Mouse (Mus musculus): Measurements from ENCODE around the gene Odf2. TPM values are rescaled to one million over a fixed set of nuclear protein-coding genes. Genes with fewer than 3 reads are reported as not detected.

Gene Odf2
- total and polyA plus RNA-seq, 3 experiments = 35.4 to 54.6 (median 48.6) TPM

- no peaks in the 10 kb centered on the region for H3K79me2 ChIP-seq (replicated peaks; ENCODE audit: control insufficient read depth, extremely low read depth, insufficient read depth, poor library complexity, severe bottlenecking)
- H3K36me3 ChIP-seq (replicated peaks in 1 of 2; ENCODE audit: control insufficient read depth in 1 of 2, insufficient read depth in 1 of 2, low read length in 1 of 2) = peaks cover 43 to 74% of the 10 kb centered on the region in 2 experiments
- DNase-seq (ENCODE audit: extremely low read depth) = no peak
- H3K4me3 ChIP-seq (replicated peaks in 1 of 3; ENCODE audit: low read depth in 2 of 3, low read length in 2 of 3, poor library complexity in 1 of 3) = no peak overlapping the region
- H3K27me3 ChIP-seq (replicated peaks) = no peaks in the 10 kb centered on the region
- 0 out of 4 replicates have a peak, but pooled peaks cover 3% of the 10 kb centered on the region in 2 experiments for H3K4me1 ChIP-seq (ENCODE audit: control insufficient read depth in 1 of 2, insufficient read depth in 2 of 2)
- in situ Hi-C loops (cut with MboI; ENCODE audit: low pct_ligation_motif_present, low pct_unique_long_range_greater_than_20kb, low sequenced_read_pairs) (no loop called here), dilution Hi-C loops (cut with MboI; ENCODE audit: extremely low pct_ligation_motif_present, extremely low pct_unique_long_range_greater_than_20kb, low sequenced_read_pairs) (no loop called here)
- no peak overlapping the region for H3K9ac ChIP-seq (ENCODE audit: insufficient read depth, low read depth)
- no peak overlapping the region for H3K27ac ChIP-seq (ENCODE audit: insufficient read depth, low read depth)
- no peak overlapping the region for H3K4me2 ChIP-seq (ENCODE audit: insufficient read depth, low read depth, poor library complexity, severe bottlenecking)
- TF ChIP-seq MAZ (IDR thresholded peaks at IDR 0.05; ENCODE audit: low read depth, low read length) = no peak
- no peaks in the 10 kb centered on the region for H3K9me3 ChIP-seq (replicated peaks; ENCODE audit: low read length)
Measured at GRCm38 (mm10) chr2:29846061-29846853, 42.8 kb upstream of the Odf2 start.

- H3K4me1 ChIP-seq (ENCODE audit: control insufficient read depth in 1 of 2, insufficient read depth in 2 of 2) = peaks cover 3% of the 10 kb centered on the region in 2 experiments; a peak in 1 of 4 replicates
- in situ Hi-C loops (cut with MboI; ENCODE audit: low pct_ligation_motif_present, low pct_unique_long_range_greater_than_20kb, low sequenced_read_pairs) = no loop called here
- dilution Hi-C loops (cut with MboI; ENCODE audit: extremely low pct_ligation_motif_present, extremely low pct_unique_long_range_greater_than_20kb, low sequenced_read_pairs) = no loop called here
Measured at GRCm38 (mm10) chr2:29846911-29847310, 42.1 kb upstream of the Odf2 start.

GRCm38 (mm10) chr2:29849041-29849440 is 40.0 kb upstream of the Odf2 start:
- H3K4me2 ChIP-seq (ENCODE audit: insufficient read depth, low read depth, poor library complexity, severe bottlenecking) = no peak overlapping the region
- no peak for DNase-seq (ENCODE audit: extremely low read depth)
- H3K4me3 ChIP-seq (replicated peaks in 1 of 3; ENCODE audit: low read depth in 2 of 3, low read length in 2 of 3, poor library complexity in 1 of 3) = no peak overlapping the region
- no peak overlapping the region for H3K9ac ChIP-seq (ENCODE audit: insufficient read depth, low read depth)
- dilution Hi-C loops (cut with MboI; ENCODE audit: extremely low pct_ligation_motif_present, extremely low pct_unique_long_range_greater_than_20kb, low sequenced_read_pairs) = no loop called here
- in situ Hi-C loops (cut with MboI; ENCODE audit: low pct_ligation_motif_present, low pct_unique_long_range_greater_than_20kb, low sequenced_read_pairs) = no loop called here
- H3K9me3 ChIP-seq (replicated peaks; ENCODE audit: low read length) = no peaks in the 10 kb centered on the region
- no peak overlapping the region for H3K27ac ChIP-seq (ENCODE audit: insufficient read depth, low read depth)
- TF ChIP-seq USF2 (conservative IDR thresholded peaks at IDR 0.05; ENCODE audit: low read depth, low read length) = no peak
- no peak for TF ChIP-seq POLR2AphosphoS2 (IDR thresholded peaks at IDR 0.05; ENCODE audit: low read depth, low read length)
- no peak for TF ChIP-seq RAD21 (IDR thresholded peaks at IDR 0.05; ENCODE audit: low read depth, low read length)
- no peak for TF ChIP-seq BHLHE40 (IDR thresholded peaks at IDR 0.05; ENCODE audit: low read depth, low read length)
- TF ChIP-seq MAFK (IDR thresholded peaks at IDR 0.05; ENCODE audit: insufficient replicate concordance, low read length) = no peak
- no peak for TF ChIP-seq POLR2A (IDR thresholded peaks at IDR 0.05; ENCODE audit: low read depth, low read length)
- TF ChIP-seq TCF12 (IDR thresholded peaks at IDR 0.05; ENCODE audit: low read depth, low read length) = no peak
- no peaks in the 10 kb centered on the region for H3K27me3 ChIP-seq (replicated peaks)
- H3K4me1 ChIP-seq (ENCODE audit: control insufficient read depth in 1 of 2, insufficient read depth in 2 of 2) = peaks cover 3% of the 10 kb centered on the region in 2 experiments; a peak in 1 of 4 replicates
- H3K36me3 ChIP-seq (replicated peaks in 1 of 2; ENCODE audit: control insufficient read depth in 1 of 2, insufficient read depth in 1 of 2, low read length in 1 of 2) = peaks cover 19 to 46% of the 10 kb centered on the region in 2 experiments
- H3K79me2 ChIP-seq (replicated peaks; ENCODE audit: control insufficient read depth, extremely low read depth, insufficient read depth, poor library complexity, severe bottlenecking) = no peaks in the 10 kb centered on the region

More at GRCm38 (mm10) chr2:29846911-29847310, 42.1 kb upstream of the Odf2 start:
- no peak for TF ChIP-seq RAD21 (IDR thresholded peaks at IDR 0.05; ENCODE audit: low read depth, low read length)
- no peak for TF ChIP-seq ZC3H11A (IDR thresholded peaks at IDR 0.05; ENCODE audit: low read depth, low read length)
- TF ChIP-seq MEF2A (IDR thresholded peaks at IDR 0.05; ENCODE audit: borderline replicate concordance, low read depth, low read length) = no peak
- no peak for TF ChIP-seq ZKSCAN1 (IDR thresholded peaks at IDR 0.05; ENCODE audit: borderline replicate concordance, low read depth, low read length)
- no peak for TF ChIP-seq MXI1 (IDR thresholded peaks at IDR 0.05; ENCODE audit: low read depth, low read length)
- no peak for TF ChIP-seq MAFK (IDR thresholded peaks at IDR 0.05; ENCODE audit: insufficient replicate concordance, low read length)
- no peak for TF ChIP-seq BHLHE40 (IDR thresholded peaks at IDR 0.05; ENCODE audit: low read depth, low read length)
- TF ChIP-seq NRF1 (IDR thresholded peaks at IDR 0.05; ENCODE audit: low read depth, low read length) = no peak
- TF ChIP-seq SIN3A (IDR thresholded peaks at IDR 0.05; ENCODE audit: low read length) = no peak
- no peak for TF ChIP-seq CHD2 (IDR thresholded peaks at IDR 0.05; ENCODE audit: low read length)
- no peak for TF ChIP-seq MAZ (IDR thresholded peaks at IDR 0.05; ENCODE audit: low read depth, low read length)
- no peak for TF ChIP-seq RCOR1 (conservative IDR thresholded peaks at IDR 0.05; ENCODE audit: low read depth, low read length)
- TF ChIP-seq IRF4 (IDR thresholded peaks at IDR 0.05; ENCODE audit: low read depth, low read length) = no peak
- no peak for TF ChIP-seq USF1 (IDR thresholded peaks at IDR 0.05; ENCODE audit: low read depth, low read length)
- TF ChIP-seq KAT2A (IDR thresholded peaks at IDR 0.05; ENCODE audit: insufficient replicate concordance, low read length) = no peak
- no peak for TF ChIP-seq CHD1 (IDR thresholded peaks at IDR 0.05; ENCODE audit: low read depth, low read length)
- no peak for TF ChIP-seq GABPA (IDR thresholded peaks at IDR 0.05; ENCODE audit: insufficient replicate concordance, low read depth, low read length)
- TF ChIP-seq USF2 (conservative IDR thresholded peaks at IDR 0.05; ENCODE audit: low read depth, low read length) = no peak
- peaks cover 38 to 67% of the 10 kb centered on the region in 2 experiments for H3K36me3 ChIP-seq (replicated peaks in 1 of 2; ENCODE audit: control insufficient read depth in 1 of 2, insufficient read depth in 1 of 2, low read length in 1 of 2)
- no peaks in the 10 kb centered on the region for H3K9me3 ChIP-seq (replicated peaks; ENCODE audit: low read length)
- no peak overlapping the region for H3K4me2 ChIP-seq (ENCODE audit: insufficient read depth, low read depth, poor library complexity, severe bottlenecking)
- no peak overlapping the region for H3K27ac ChIP-seq (ENCODE audit: insufficient read depth, low read depth)
- no peaks in the 10 kb centered on the region for H3K27me3 ChIP-seq (replicated peaks)
- no peak overlapping the region for H3K9ac ChIP-seq (ENCODE audit: insufficient read depth, low read depth)
- H3K79me2 ChIP-seq (replicated peaks; ENCODE audit: control insufficient read depth, extremely low read depth, insufficient read depth, poor library complexity, severe bottlenecking) = no peaks in the 10 kb centered on the region
- H3K4me3 ChIP-seq (replicated peaks in 1 of 3; ENCODE audit: low read depth in 2 of 3, low read length in 2 of 3, poor library complexity in 1 of 3) = no peak overlapping the region
- DNase-seq (ENCODE audit: extremely low read depth) = no peak

All from CH12.LX (cell line).